Mouse (Mus musculus) hindbrain, embryonic 15.5 days (tissue): ENCODE measurements around the gene Herc4. TPM values are rescaled to one million over a fixed set of nuclear protein-coding genes. Genes with fewer than 3 reads are reported as not detected.

Source experiments
- ATAC-seq: fragments of 200-750 bp; cut with Nextera tagmentation; 2 replicates; pipeline ENCODE4 v1.8.0; 2017; ENCODE audit warnings: low read depth, moderate number of reproducible peaks, moderate TSS enrichment; ENCODE audit not compliant: low FRiP score
- H3K27ac ChIP-seq: fragments of 300-500 bp; sonication (generic); replicated peaks from 2 replicates; pipeline ENCODE4 v1.5.1; 2015; ENCODE audit warnings: mild to moderate bottlenecking, inconsistent platforms
- H3K27me3 ChIP-seq: fragments of 300-500 bp; sonication (generic); 2 replicates; pipeline ENCODE4 v1.6.1; 2015; ENCODE audit warnings: control low read depth, inconsistent platforms
- H3K36me3 ChIP-seq: fragments of 300-500 bp; sonication (generic); 2 replicates; pipeline ENCODE4 v1.6.1; 2015; ENCODE audit warnings: control low read depth, inconsistent platforms
- H3K4me1 ChIP-seq: fragments of 300-500 bp; sonication (generic); replicated peaks from 2 replicates; pipeline ENCODE4 v1.6.1; 2015; ENCODE audit warnings: control low read depth, inconsistent platforms
- H3K4me2 ChIP-seq: fragments of 300-500 bp; sonication (generic); 2 replicates; pipeline ENCODE4 v1.6.1; 2015; ENCODE audit warnings: moderate library complexity, mild to moderate bottlenecking, inconsistent platforms
- H3K4me3 ChIP-seq: fragments of 300-500 bp; sonication (generic); 2 replicates; pipeline ENCODE4 v1.5.1; 2015; ENCODE audit warnings: mild to moderate bottlenecking, inconsistent platforms
- H3K9ac ChIP-seq: fragments of 300-500 bp; sonication (generic); 2 replicates; pipeline ENCODE4 v1.6.1; 2015; ENCODE audit warnings: inconsistent platforms
- H3K9me3 ChIP-seq: fragments of 300-500 bp; sonication (generic); 2 replicates; pipeline ENCODE4 v1.6.1; 2016; ENCODE audit warnings: control low read depth, inconsistent platforms
- WGBS: fragments of 180-500 bp; shearing (Covaris S2); methylation state at CpG from one replicate; pipeline ENCODE4 v1.1.7; 2015; 5-methylcytosine and 5-hydroxymethylcytosine counted together
- polyA plus RNA-seq: library from polyadenylated mRNA; unstranded; fragments of >200 nt; fragmentation: Nextera tagmentation; extraction: Ambion mirVana; gene quantifications from 2 replicates; pipeline ENCODE4 v1.2.1, GENCODE M21; 2015

Gene Herc4
- polyA plus RNA-seq, 1 experiment from 2014 or later: 27.5 TPM

- ATAC-seq: no peak
- Histone ChIP-seq H3K4me3 (no peak overlapping the region), H3K4me2 (no peak overlapping the region), H3K9me3 (no peaks in the 10 kb centered on the region), H3K4me1 (no peaks in the 10 kb centered on the region), H3K9ac (no peak overlapping the region), H3K27me3 (no peaks in the 10 kb centered on the region), H3K27ac (no peak overlapping the region), H3K36me3 (no peaks in the 10 kb centered on the region)
- 90% methylated on average over 8 of the region's 8 CpGs for WGBS
Measured at GRCm38 (mm10) chr10:63235889-63236288, 7.7 kb upstream of the Herc4 start.

- H3K9me3 ChIP-seq: no peaks in the 10 kb centered on the region
- ATAC-seq: no peak
- no peaks in the 10 kb centered on the region for H3K4me1 ChIP-seq
- H3K9ac ChIP-seq: no peak overlapping the region
- H3K36me3 ChIP-seq: no peaks in the 10 kb centered on the region
- H3K27me3 ChIP-seq: no peaks in the 10 kb centered on the region
- H3K4me2 ChIP-seq: no peak overlapping the region
- 95% methylated on average over 6 of the region's 6 CpGs for WGBS
- no peak overlapping the region for H3K27ac ChIP-seq
- H3K4me3 ChIP-seq: no peak overlapping the region
Measured at GRCm38 (mm10) chr10:63236663-63237062, 6.9 kb upstream of the Herc4 start.

- H3K9ac ChIP-seq: no peak overlapping the region
- H3K4me3 ChIP-seq: no peak overlapping the region
- WGBS: 82% methylated on average over 2 of the region's 2 CpGs
- no peaks in the 10 kb centered on the region for H3K27me3 ChIP-seq
- H3K4me2 ChIP-seq: no peak overlapping the region
- H3K4me1 ChIP-seq: peaks cover 1% of the 10 kb centered on the region
- no peaks in the 10 kb centered on the region for H3K9me3 ChIP-seq
- ATAC-seq: no peak
- no peaks in the 10 kb centered on the region for H3K36me3 ChIP-seq
- no peak overlapping the region for H3K27ac ChIP-seq
Measured at GRCm38 (mm10) chr10:63237206-63237605, 6.4 kb upstream of the Herc4 start.

- no peak overlapping the region for H3K9ac ChIP-seq
- ATAC-seq: no peak
- H3K4me2 ChIP-seq: no peak overlapping the region
- H3K36me3 ChIP-seq: no peaks in the 10 kb centered on the region
- no peak overlapping the region for H3K4me3 ChIP-seq
- WGBS: 81% methylated on average over 4 of the region's 4 CpGs
- H3K4me1 ChIP-seq: peaks cover 9% of the 10 kb centered on the region
- H3K27me3 ChIP-seq: no peaks in the 10 kb centered on the region
- no peaks in the 10 kb centered on the region for H3K9me3 ChIP-seq
- no peak overlapping the region for H3K27ac ChIP-seq
Measured at GRCm38 (mm10) chr10:63238090-63238489, 5.5 kb upstream of the Herc4 start.

- peaks cover 15% of the 10 kb centered on the region for H3K4me1 ChIP-seq
- H3K9ac ChIP-seq: no peak overlapping the region
- H3K27me3 ChIP-seq: no peaks in the 10 kb centered on the region
- H3K4me2 ChIP-seq: no peak overlapping the region
- H3K27ac ChIP-seq: no peak overlapping the region
- H3K36me3 ChIP-seq: no peaks in the 10 kb centered on the region
- 84% methylated on average over 2 of the region's 2 CpGs for WGBS
- no peak for ATAC-seq
- H3K4me3 ChIP-seq: no peak overlapping the region
- H3K9me3 ChIP-seq: no peaks in the 10 kb centered on the region
Measured at GRCm38 (mm10) chr10:63239848-63240247, 3.8 kb upstream of the Herc4 start.

GRCm38 (mm10) chr10:63240868-63241271, 2.7 kb upstream of the Herc4 start:
- 70% methylated on average over 2 of the region's 2 CpGs for WGBS
- no peaks in the 10 kb centered on the region for H3K27me3 ChIP-seq
- H3K9ac ChIP-seq: no peak overlapping the region
- no peak overlapping the region for H3K27ac ChIP-seq
- no peak overlapping the region for H3K4me3 ChIP-seq
- no peak for ATAC-seq
- H3K4me2 ChIP-seq: no peak overlapping the region
- peaks cover 23% of the 10 kb centered on the region for H3K4me1 ChIP-seq
- no peaks in the 10 kb centered on the region for H3K36me3 ChIP-seq
- H3K9me3 ChIP-seq: no peaks in the 10 kb centered on the region

- Histone ChIP-seq H3K4me2 (peak overlapping the region; percentile 68), H3K27ac (peak overlapping the region; percentile 97), H3K27me3 (no peaks in the 10 kb centered on the region), H3K9ac (peak overlapping the region; percentile 58), H3K4me1 (peaks cover 23% of the 10 kb centered on the region), H3K4me3 (peak overlapping the region; percentile 100), H3K9me3 (no peaks in the 10 kb centered on the region), H3K36me3 (no peaks in the 10 kb centered on the region; the same call in 1 of the 2 replicates)
- WGBS: 25% methylated on average over 12 of the region's 12 CpGs
- ATAC-seq: no peak
Measured at GRCm38 (mm10) chr10:63242798-63243435, 693 bp upstream of the Herc4 start.

- Histone ChIP-seq H3K4me3 (peak overlapping the region; percentile 100), H3K9me3 (no peaks in the 10 kb centered on the region), H3K27me3 (no peaks in the 10 kb centered on the region), H3K4me2 (peak overlapping the region; percentile 91), H3K27ac (peak overlapping the region; percentile 97), H3K36me3 (no peaks in the 10 kb centered on the region; the same call in 1 of the 2 replicates), H3K9ac (peak overlapping the region; percentile 95), H3K4me1 (peaks cover 23% of the 10 kb centered on the region)
- under 1% methylated on average over 41 of the region's 41 CpGs for WGBS
- ATAC-seq: peak; percentile 83
Measured at GRCm38 (mm10) chr10:63244055-63244671, 553 bp downstream of the Herc4 start.

GRCm38 (mm10) chr10:63244746-63245145, 1.1 kb downstream of the Herc4 start:
- peak overlapping the region; percentile 100 for H3K4me3 ChIP-seq
- H3K36me3 ChIP-seq: no peaks in the 10 kb centered on the region; the same call in 1 of the 2 replicates
- H3K27me3 ChIP-seq: no peaks in the 10 kb centered on the region
- ATAC-seq: no peak
- no peak overlapping the region for H3K9ac ChIP-seq
- peak overlapping the region; percentile 97; the same call in 1 of the 2 replicates for H3K27ac ChIP-seq
- peak overlapping the region; percentile 91 for H3K4me2 ChIP-seq
- no peaks in the 10 kb centered on the region for H3K9me3 ChIP-seq
- 11% methylated on average over 5 of the region's 5 CpGs for whole genome bisulfite sequencing
- H3K4me1 ChIP-seq: peaks cover 23% of the 10 kb centered on the region

- Histone ChIP-seq H3K4me1 (peaks cover 23% of the 10 kb centered on the region), H3K4me3 (no peak overlapping the region), H3K36me3 (peaks cover 4% of the 10 kb centered on the region; the same call in 1 of the 2 replicates), H3K27me3 (no peaks in the 10 kb centered on the region), H3K4me2 (no peak overlapping the region), H3K9me3 (no peaks in the 10 kb centered on the region), H3K27ac (no peak overlapping the region), H3K9ac (no peak overlapping the region)
- 95% methylated on average over 3 of the region's 3 CpGs for WGBS
- ATAC-seq: no peak
Measured at GRCm38 (mm10) chr10:63245846-63246245, 2.2 kb downstream of the Herc4 start.

- Histone ChIP-seq H3K4me2 (no peak overlapping the region), H3K4me1 (peaks cover 20% of the 10 kb centered on the region), H3K4me3 (no peak overlapping the region), H3K9ac (no peak overlapping the region), H3K9me3 (no peaks in the 10 kb centered on the region), H3K36me3 (peaks cover 4% of the 10 kb centered on the region; the same call in 1 of the 2 replicates), H3K27me3 (no peaks in the 10 kb centered on the region), H3K27ac (no peak overlapping the region)
- no peak for ATAC-seq
- 88% methylated on average over 7 of the region's 7 CpGs for WGBS
Measured at GRCm38 (mm10) chr10:63247457-63247856, 3.8 kb downstream of the Herc4 start.

- Histone ChIP-seq H3K4me3 (no peak overlapping the region), H3K27me3 (no peaks in the 10 kb centered on the region), H3K9me3 (no peaks in the 10 kb centered on the region), H3K4me1 (peaks cover 14% of the 10 kb centered on the region), H3K4me2 (no peak overlapping the region), H3K27ac (no peak overlapping the region), H3K9ac (no peak overlapping the region), H3K36me3 (peaks cover 4% of the 10 kb centered on the region; the same call in 1 of the 2 replicates)
- ATAC-seq: no peak
- WGBS: 97% methylated on average over 6 of the region's 6 CpGs
Measured at GRCm38 (mm10) chr10:63248421-63248820, 4.8 kb downstream of the Herc4 start.
